Mouse (Mus musculus): ENCODE data around the gene Npat. TPM values are rescaled to one million over a fixed set of nuclear protein-coding genes. Genes with fewer than 3 reads are reported as not detected.
A peak's percentile ranks its signal among the peaks of the same experiment; 100 is the strongest.

The Npat gene
- total RNA-seq, 4 experiments from 2014 or later, result 5.4 to 5.8 (median 5.4) TPM

DNA sequence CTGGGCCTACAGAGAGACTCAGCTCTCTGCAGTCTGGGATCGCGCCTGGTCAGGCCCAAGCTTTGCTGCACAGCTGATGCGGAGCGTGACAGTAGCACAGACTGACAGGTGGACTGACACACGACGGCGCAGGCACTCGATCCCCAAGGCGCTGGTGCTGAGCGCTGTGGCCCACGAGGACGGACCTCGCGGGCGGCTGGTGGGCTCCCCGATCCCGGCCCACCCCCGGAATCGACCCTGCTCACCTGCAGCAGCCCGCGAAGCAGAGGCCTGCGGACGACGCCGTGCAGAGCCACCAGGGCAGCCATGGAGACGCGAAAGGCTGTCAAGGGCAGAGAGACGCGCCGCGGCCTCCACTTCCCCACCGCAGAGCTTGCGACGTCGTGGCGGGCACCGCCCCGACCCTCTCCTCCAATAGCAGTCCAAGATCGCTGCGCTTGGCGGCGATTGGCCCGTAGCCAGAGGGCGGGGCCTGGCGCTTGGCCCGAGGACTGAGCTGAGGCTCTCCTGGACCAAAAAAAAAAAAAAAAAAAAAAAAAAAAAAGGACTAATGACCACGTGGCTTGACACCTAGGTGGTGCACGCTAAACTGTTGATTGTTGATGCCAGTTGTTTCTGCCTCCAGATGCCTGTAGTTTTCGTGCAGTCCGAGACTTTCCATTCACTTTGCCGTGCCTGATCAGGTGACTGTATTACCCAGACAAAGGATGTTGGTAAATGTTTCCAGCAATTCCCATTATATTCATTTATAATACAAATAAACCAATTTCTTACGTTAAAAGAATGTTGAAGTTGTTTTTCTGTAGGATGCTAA, 73.3 kb downstream of the Npat start, which contains the start of gene Acat1:
Gene Acat1, minus strand, starts transcription at position 415 of the 814 bp plus-strand sequence.
- DNase-seq (ENCODE audit: low spot score in 2 of 2), result peak; percentile 95

DNA sequence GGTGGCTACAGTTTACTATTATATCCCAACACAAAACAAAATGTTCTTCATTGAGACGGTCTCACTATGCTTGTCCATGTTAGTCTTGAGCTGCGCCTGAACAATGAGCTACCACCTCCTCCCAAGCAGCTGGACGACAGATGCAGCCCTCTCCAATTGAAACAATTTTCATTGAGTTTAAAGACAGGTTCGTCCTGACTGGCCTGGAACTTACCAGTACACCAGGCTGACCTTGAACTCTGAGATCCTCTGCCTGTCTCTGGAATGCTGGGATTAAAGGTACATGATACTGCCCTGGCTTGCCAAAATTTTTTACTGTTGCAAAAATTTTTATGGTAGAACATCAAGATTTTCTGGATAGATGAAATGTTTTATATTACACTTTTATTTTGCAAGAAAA, 77.4 kb downstream of the Npat start:
- no peak for DNase-seq (ENCODE audit: low spot score in 2 of 2)

DNA sequence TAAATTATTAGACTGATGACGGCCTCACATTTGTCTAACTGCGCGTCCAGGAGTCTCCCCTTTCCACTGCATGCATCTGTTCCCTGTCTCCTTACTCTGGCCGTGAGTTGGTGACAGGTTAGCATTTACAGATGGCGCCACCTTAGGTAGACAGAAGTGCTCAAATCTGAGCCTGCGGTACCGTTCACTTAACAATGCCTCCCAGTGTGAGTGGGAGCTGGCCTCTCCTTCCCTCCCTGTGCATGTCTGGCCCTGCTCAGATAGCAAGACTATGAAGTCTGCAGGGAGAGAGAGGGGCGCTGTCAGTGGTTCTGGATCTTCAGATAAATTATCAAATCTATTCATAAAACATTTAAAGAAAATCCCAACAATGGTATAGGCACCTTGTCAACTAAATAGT, 78.4 kb downstream of the Npat start:
- no peak for DNase-seq (ENCODE audit: low spot score in 2 of 2)

Other genes starting within 250 kb of the Npat start
- 1 to 10 TPM; 1.9 to 4.1 (median 2.8) TPM for gene Exph5, start 235.4 kb upstream of the Npat start, total RNA-seq (2022)
- gene Kdelc2, start 153.0 kb upstream of the Npat start, total RNA-seq (2022), result 1 to 10 TPM; 3.0 to 4.3 (median 3.8) TPM
- gene 4930550C14Rik, start 134.7 kb upstream of the Npat start, total RNA-seq (2022), result not detected
- gene Atm, start 307 bp upstream of the Npat start, total RNA-seq (2022), result 1 to 10 TPM; 4.8 to 6.0 (median 5.4) TPM
- gene Acat1, start 73.3 kb downstream of the Npat start, total RNA-seq (2022), result 100 to 1,000 TPM; 123 to 132 (median 128) TPM
- gene Cul5, start 133.0 kb downstream of the Npat start, total RNA-seq (2022), result 10 to 100 TPM; 75.6 to 84.6 (median 76.1) TPM
- under 1 TPM in 1 of 4 experiments, not detected in 3; 0.08 TPM for gene Rab39, start 169.2 kb downstream of the Npat start, total RNA-seq (2022)
- gene Slc35f2, start 234.5 kb downstream of the Npat start, total RNA-seq (2022), result not detected

Measured in gastrocnemius, adult 8-10 months (tissue).